Mouse (Mus musculus): Measurements from ENCODE around the gene Pim3.

Gene Pim3

DNA sequence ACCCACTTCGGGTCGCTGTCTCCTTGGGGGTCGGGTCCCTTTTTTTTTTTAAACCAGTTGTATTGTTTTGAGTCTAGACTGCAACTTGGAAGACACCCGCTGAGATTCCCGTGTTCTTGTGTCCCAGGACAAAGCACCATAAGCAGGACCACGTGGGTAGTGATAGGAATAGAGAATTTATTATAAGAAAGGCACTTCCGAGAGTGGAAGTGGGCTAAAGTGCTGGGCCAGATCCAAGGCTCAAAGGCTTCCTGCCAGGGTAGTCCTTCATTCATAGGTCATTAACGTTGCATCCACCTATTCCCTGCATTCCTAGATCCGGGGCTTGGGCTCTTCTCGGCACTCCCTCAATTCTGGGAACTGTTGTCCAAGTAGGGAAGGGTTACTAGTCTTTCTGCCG is 24.0 kb upstream of the Pim3 start:
- DNase-seq, result peak; percentile 79

DNA sequence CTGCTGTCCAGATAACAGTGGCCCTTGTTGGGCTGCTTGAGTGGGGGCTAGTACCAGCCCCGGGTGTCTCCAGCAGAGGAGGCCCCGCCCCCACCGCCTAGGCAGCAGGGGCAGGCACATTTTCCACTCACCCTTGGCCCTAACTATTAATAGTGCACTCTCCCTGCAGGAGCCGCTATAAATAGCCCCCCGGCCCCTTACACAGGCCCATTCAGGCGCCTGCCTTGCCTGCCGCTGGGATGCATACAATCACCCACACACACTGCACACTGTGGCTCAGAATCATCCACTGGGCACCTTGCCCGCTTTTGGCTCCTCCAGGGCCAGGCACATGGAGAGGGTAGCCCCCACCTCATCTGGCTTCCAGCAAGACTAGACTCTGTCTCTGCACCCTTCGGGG is 22.7 kb upstream of the Pim3 start:
- DNase-seq, result peak; percentile 83

DNA sequence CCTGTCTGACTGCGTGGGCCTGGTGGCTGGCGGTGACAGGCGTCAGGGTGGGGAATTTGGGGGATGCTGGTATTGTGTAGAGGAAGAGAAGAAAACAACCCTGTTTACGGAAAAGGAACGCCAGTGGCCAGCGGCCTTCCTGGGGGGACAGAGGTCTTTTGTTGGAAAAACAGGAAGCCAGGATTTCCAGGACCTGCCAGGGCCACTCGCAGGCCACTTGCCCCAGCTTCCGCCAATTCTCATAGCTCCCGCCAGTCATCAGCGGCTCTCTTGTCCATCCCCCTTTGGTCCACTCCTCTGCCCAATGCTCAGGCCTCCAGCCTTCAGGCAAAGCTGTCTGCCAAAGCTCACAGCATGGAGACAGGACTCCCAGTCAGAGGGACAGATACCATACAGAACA is 21.9 kb upstream of the Pim3 start:
- DNase-seq, result peak; percentile 81

DNA sequence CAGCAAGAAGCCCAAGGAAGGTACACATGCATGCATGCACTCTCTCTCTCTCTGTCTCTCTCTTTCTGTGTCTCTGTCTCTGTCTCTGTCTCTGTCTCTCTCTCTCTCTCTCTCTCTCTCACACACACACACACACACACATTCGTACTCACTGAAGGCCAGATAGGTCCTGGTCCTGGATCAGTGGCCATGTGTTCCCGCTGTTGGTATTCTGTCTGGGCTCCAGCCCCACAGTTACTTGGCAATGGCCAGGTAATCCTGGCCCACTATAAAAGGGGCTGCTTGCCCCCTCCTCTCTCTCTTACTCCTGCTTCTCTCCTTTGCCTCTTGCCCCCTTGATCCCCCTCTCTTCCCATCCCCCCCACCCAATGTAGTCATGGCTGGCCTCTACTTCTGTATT is 20.8 kb upstream of the Pim3 start:
- no peak for DNase-seq

DNA sequence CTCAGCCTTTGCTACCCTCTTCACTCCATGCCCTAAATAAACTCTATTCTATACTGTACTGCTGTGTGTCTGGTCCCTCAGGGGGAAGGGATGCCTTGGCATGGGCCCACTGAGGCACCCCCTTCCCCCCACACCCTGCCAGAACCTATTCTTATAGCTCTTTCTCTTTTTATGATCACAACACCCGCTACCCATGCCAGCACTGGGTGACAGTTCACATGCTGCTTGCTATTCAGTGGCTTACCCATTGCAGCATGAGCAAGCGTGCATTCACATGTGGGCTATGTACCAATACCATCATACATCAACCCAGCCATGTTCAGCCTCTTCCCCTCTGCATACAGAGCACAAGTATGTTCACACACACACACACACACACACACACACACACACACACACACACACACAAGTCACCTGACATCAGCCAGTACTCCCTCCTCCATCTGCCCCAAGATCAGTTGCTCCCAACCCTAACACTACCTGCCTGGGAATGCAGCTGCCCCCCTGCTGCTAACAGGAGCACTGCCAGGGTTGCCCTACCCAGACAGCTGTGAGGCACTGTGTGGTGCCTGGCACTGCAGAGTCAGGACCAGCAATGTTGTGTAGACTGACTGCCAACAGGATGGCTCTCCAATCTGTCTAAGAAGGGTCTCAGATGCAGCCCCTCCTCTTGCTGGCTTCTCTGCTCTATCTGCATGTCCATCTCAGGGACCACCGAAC is 20.2 kb upstream of the Pim3 start:
- DNase-seq, result no peak

DNA sequence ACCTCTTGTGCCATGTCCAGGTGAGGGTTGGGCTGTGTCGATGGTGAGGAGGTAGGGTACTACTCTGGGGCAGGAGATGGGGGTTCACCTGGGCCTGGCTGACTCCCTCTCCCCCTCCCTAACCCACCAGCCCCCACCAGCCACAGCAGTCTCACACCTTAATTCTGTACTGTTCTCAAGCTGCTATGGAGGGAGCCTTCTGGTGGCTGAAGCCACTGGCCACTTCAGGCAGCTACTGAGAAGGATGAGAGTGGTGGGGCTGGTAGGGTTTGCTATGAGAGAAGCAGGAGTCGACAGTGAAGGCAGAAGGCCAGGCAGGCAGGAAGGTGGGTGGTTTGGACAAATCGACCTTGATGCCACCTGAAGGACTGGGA is 19.7 kb upstream of the Pim3 start:
- no peak for DNase-seq

DNA sequence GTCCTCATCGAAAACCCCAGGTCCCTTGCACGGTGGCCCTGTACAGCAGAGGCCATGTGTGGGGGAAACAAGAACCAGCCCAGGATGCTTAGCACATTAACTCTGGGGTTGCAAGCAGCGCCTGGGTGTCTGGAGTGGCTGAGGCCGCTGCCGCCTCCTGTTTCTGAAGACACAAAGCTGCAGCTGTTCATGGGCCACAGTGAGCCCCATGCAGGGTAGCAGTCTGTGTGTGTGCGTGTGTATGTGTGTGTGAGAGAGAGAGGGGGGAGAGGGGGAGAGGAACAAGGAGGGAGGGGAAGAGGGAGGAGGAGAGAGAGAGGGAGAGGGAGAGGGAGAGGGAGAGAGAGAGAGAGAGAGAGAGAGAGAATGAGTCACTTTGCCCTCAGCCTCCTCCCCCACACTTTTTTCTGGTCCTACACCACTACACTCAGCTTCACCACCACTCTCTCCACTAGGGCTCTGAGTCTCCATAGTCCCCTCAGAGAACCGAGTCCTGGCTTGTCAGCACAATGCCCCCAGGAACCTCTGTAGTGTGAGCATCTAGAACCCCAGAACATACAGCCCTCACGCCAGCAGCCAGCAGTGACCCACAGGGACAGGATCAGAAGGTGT is 18.4 kb upstream of the Pim3 start:
- no peak for DNase-seq

DNA sequence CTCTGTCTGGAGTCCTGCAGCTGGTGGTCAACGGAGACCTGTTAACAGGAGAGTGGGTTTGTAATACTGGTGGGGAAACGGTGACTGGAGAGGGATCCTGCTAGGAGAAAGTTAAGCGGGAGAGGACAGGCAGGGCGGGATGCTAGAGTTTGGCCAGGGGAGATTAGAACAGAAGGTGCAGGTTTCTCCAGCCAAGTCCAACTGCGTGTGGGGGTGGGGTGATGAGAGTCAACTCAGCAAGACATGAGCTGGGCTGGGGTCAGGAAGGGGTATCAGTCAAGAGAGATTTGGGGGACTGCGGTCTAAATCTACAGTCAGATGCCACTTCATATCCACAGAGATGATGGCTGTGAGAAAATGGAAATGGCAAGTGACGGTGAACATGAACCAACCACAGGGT is 17.0 kb upstream of the Pim3 start:
- no peak for DNase-seq

DNA sequence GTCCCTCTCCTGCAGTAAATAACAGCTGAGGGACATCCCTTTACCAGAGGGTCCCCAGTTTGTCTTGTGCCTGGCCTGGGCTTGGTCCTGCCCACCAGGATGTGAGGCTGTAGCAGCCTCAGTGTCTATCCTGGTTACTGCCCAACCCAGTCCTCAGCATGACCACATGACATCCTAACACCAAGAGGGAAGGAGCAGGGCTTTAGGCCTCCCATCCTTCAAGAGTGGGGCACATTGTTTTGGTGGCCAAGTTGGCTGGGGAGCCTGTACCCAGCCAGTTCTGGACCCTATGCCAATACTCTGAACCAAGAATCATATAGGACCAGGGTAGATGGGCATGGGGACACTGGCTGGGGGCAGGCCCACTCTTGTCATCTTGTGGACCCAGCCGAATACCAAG is 13.3 kb upstream of the Pim3 start:
- no peak for DNase-seq

DNA sequence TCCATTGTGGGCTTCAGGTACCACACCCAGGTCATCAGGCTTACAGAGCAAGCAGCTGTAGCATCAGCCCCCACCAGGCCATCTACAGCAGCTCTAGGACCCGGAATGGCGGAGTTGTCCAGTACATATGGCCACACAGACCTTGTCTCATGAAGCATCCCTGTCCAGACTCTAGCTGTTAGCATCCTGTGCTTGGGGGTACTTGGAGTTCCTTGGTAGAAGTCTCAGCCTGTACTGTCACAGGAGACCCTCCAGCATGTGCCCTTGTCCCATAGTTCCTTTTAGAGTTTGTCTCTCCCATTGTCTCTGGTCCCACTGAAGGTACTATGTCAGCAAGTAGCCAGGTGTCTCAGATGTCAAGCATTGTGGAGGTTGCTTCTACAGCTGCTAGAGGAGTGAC is 12.4 kb upstream of the Pim3 start:
- no peak for DNase-seq

DNA sequence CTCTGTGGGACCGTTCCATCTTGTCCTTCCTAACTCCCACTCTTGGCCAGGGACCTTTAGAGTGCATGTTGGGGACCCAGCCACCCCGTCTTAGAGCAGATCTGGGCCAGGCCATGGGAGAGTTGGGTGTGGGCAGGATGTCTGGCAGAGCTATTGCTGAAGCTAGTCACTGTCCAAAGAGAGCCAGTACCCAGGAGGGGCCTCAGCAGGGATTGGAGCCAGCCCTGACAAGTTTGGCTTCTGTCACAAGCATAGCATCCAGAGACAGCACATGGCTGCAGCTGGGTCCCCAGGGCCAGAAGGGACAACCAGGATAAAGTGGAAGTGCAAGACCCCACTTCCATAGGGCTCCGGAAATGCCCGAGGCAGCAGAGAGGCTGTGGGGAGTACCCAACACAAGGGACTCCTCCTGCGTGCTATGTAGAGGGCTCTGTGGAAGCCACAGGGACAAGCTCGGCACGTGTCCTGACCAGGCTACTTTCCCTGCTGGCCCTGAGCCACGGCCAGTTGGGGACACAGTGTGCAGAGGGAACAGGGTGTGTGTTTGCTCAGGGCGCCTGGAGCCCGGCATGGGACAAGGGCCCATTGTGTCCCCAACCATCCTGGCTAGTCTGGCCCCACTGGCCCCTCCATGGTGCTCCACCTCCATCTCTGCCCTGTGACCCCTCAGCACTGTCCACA is 11.7 kb upstream of the Pim3 start:
- DNase-seq, result peak; percentile 93

DNA sequence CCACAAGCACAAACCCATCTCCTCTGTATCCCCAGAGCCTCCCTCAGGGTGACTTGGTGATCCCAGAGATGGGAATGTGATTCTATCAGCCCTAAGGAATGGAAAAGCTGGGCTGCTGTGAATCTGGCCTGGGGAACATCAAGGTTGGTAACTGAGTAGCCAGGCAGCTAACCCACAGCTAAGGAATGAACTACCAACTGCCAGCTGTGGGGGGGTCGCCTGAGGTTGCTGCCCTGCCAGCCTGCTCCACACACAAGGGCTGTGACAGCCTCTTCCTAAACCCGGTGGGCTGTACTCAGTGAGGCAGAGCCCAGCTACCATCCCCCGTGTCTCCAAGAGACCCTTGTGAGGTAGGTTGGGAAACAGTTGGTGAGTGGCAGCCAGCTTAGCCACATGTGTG is 10.9 kb upstream of the Pim3 start:
- peak; percentile 81 for DNase-seq

DNA sequence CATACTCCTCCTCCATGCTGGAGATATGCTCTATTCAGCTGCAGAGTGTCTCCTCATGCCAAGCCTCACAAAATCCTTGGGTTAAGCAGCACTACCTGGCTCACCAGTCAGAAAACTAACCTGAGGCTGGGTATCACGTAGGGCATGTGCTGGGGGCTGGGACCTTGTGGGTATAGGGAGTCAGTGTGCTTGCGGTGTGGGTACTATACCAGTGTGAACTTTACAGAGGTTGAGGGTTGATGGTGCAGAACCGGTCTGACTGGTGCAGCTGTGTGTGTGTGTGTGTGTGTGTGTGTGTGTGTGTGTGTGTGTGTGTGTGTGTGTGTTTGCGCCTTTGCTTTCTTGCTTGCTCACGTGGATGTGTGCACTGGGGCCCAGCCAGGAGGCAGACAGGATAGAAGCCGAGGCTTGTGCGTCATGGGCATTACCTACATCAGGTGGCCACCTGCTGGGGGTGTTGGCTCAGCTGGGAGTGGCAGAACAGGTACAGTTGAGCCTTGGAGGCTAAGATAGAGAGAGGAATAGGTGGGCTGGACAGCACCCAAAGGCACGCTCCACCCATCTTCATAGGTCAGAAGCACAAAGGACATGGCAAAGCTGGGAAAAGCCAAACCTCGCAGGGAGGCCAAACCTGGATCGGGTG is 10.4 kb upstream of the Pim3 start:
- DNase-seq, result peak; percentile 89

DNA sequence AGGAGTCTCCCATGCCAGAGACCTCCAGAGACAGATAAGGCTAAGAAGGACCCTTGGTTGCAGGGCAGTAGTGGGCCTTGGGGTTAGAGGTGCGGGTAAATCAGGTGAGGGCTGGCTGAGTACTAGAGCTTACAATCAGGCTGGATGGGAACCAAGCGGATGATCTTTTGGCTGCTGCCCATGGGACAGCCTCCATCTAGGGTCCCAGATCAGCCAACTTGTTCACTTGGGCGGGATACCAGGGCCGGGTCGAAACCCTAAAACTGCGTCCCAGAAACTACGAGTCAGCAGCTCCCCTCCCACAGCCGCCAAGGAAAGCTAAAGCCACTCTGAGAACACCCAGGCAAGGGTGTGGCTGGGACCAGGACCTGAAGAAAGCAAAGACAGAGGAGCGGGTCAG is 8.9 kb upstream of the Pim3 start:
- DNase-seq, result no peak

DNA sequence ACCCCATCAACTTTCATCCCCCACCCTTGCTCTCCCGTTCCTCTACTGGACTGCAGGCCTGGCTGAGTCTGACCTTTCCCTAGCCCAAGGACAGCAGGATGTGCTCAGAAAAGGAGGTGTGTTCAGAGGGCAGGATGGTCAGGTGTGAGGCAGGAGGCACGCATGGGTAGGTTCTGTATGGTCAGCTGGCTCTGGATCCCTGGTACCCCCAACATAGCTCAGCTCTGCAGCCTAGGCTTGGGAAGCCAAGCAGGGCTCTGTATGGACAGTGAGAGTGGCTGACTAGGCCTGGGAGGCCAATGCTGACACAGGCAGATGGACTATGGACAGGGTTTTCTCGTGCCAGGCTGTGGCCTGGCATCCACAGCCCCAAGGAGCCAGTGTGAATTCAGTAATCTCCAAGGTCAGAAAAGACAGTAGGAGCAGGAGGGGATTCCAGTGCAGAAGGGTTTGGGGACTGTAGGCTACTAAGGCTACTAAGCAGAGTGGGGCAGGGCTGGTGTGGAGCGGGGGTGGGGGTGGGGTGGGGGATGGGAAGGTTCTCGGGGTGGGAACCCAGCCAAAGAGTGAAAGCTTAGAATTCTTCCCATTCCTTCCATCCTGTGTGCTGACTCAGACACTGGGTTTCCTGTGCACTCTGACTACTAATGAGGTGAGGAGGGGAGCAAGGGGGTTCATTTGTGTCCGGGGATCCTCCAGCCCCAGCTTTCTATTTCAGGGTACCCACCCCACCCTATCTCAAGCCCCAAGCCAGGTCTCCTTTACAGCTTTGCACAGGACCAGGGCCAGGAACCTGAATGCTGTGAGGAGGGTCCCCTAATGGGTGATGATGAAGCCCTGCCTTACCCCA is 7.6 kb upstream of the Pim3 start:
- peak; percentile 89 for DNase-seq

DNA sequence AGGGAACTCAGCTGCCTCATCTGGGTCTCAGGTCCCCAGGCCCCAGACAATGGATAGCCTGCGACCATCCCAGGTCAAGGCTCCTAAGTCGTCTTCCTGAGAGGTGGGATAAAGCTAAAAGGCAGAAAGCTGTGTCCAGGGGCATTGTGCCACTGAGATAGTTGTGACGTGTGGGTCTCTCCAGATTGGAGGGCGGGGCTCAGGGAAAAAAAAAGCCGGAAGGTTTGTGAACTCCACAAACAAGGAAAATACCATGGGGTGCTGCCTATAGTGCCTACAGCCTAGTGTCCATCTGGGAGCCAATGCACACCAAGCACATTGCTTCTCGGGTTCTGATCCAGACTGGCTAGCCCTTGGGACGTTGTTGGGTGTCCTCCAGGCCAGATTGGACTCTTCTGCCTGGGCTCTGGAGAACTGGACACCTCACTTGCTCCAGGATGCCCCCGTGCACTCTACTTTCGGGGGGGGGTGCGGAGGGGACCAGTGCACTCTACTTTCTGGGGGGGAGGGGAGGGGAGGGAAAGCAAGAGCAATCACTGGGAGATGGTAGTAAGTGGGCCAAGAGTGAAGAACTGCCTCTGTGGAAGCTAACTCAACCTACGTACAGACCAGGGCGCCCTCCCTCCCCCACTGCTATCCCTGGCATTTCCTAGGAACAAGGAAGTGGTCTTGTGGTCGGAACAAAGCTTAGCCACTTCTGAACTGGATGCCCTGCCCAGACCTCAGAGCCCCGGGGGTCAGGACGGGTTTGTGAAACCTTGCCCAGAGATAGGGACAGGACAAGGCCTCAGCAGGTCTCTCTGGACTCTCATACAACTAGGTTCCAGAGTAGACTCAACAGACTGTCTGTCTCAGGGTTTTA is 6.8 kb upstream of the Pim3 start:
- DNase-seq, result peak; percentile 55

DNA sequence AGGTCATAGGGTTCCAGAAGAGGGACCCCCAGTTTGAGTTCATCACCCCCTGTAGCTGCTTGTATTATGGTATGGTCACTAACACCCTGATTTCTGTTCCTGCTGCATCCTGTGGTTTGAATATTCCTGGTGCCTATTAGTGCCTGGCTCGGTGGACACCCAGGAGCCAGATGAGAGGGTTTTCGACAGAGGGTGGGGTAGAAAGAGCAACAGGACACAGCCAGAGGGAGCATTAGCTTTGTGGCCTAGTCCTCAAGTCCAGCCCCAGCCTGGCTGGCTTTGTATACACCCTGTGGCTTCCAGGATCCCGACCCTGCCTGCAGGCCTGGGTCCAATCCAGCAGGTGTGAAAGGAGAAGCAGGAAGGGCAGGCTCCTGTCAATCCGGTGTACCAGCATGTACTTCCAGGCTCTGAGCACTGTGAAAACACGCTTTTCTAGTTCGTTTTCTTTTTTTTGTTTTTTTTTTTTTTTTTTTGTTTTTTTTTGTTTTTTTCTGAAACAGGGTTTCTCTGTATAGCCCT is 6.0 kb upstream of the Pim3 start:
- peak; percentile 25 for DNase-seq

DNA sequence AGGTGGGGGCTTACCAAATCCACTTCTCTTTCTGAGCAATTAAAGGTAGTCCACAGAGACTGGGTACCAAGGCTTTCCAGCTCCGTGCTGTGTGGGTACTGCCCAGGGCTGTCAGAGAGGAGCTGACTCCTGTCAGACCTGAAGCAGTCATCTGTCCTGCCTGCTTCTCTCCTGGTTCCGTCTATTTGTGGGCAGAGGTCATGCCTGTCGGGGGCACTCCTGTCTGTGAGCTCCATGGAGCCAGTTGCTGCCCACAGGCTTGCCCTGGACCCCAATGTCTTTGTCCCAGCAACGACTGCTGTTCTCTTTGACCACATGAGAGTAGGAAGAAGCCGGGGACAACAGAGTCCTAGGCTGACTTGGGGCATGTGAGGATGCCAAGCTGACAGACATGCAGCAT is 5.4 kb upstream of the Pim3 start:
- DNase-seq, result no peak

DNA sequence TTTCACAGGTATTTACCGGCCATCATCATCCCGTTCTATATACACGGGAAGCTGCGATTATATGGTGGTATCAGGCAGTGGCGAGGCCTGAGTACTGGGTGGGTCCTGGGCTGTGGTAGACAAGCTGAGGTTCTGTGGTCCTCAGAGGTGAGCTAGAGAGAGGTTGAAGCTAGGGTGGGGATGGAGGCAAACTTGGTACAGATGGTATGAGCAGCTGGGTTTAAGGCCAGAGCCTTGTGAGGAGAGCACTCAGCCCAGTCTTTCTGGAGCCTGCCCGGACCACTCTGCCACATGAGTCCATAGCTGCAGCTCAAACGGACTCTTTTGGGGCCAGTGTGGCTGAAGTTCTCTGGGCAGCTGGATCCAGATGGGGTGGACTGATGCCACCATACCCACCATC is 4.6 kb upstream of the Pim3 start:
- no peak for DNase-seq

DNA sequence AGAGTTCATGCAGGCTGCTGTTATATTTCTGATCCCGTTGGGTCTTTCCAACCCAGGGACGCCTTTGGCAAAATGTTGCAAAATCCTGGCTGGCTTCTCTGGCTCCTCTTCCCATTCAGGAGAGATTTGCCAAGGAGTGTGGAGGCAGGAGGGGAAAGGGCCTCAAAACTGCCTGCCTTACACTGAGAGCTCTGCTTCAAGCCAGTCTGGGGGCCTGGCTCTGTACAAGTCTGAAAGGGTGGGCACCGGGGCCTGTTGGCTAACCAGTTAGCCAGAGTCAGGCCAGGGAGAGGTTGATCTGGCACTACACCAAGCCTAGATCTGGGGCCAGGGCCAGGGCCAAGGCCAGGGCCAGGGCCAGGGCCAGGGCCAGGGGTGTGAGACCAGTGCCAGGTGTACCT is 3.8 kb upstream of the Pim3 start:
- DNase-seq, result peak; percentile 35

DNA sequence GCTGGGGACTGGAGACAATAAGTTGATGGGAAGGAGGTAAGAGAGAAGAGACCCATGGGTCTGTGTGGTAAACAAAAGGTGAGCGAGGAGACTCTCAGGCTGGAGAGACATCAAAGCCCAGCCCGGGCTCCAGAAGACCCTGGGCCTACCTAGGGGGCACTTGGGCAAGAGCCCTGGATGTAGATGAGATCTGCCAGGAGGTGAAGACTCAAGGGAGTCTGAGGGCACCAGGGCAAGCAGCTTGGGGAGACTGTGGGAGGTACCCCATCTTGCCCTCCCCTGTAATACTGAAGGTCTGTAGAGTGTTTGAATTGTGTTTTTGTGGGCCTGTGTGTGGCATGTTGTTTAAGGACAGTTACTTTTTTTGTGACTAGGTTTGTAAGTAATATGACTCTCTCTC is 3.3 kb upstream of the Pim3 start:
- DNase-seq, result no peak
